Mouse (Mus musculus) liver, embryonic 14.5 days (tissue): ENCODE measurements at regions not wholly inside any gene's neighbourhood (a gene's known extent, or its start where the extent isn't known, plus 50 kb on each side); places are given as distances from the start of the nearest gene placed in this dataset.

Experiments used
- CTCF ChIP-seq: IDR thresholded peaks from 2 replicates; pipeline ENCODE4 v1.5.1; 2016; ENCODE audit warnings: antibody characterized with exemption, low read depth, control low read depth
- EP300 ChIP-seq: IDR thresholded peaks from 2 replicates; pipeline ENCODE4 v1.6.1; 2016; ENCODE audit warnings: antibody characterized with exemption, low read depth

GRCm38 (mm10) chr3:149223776-149224175, 233.4 kb upstream of the Adgrl2 start:
- TF ChIP-seq CTCF (no peak), EP300 (no peak)
